Mouse (Mus musculus) stomach, postnatal 0 days (tissue): ENCODE results near the gene Pnn. TPM values are rescaled to one million over a fixed set of nuclear protein-coding genes. Genes with fewer than 3 reads are reported as not detected.

Source experiments
- ATAC-seq: fragments of 200-750 bp; cut with Nextera tagmentation; 2 replicates; pipeline ENCODE4 v1.8.0; 2017; ENCODE audit not compliant: low FRiP score, low TSS enrichment
- DNase-seq: peaks from one replicate; pipeline ENCODE4 v3.0.0-alpha.2; 2016; ENCODE audit warnings: low spot score
- H3K27ac ChIP-seq: fragments of 300-500 bp; sonication (generic); replicated peaks from 2 replicates; pipeline ENCODE4 v1.5.1; 2014; ENCODE audit warnings: mild to moderate bottlenecking, control low read depth
- H3K27me3 ChIP-seq: fragments of 300-500 bp; sonication (generic); 2 replicates; pipeline ENCODE4 v1.6.1; 2014; ENCODE audit warnings: low read length; ENCODE audit not compliant: control insufficient read depth, insufficient read depth
- H3K36me3 ChIP-seq: fragments of 300-500 bp; sonication (generic); 2 replicates; pipeline ENCODE4 v1.6.1; 2014; ENCODE audit warnings: low read length, mixed read lengths; ENCODE audit not compliant: control insufficient read depth, insufficient read depth
- H3K4me1 ChIP-seq: fragments of 300-500 bp; sonication (generic); replicated peaks from 2 replicates; pipeline ENCODE4 v1.6.1; 2014; ENCODE audit warnings: antibody characterized with exemption; ENCODE audit not compliant: control insufficient read depth, insufficient read depth
- H3K4me2 ChIP-seq: fragments of 300-500 bp; sonication (generic); replicated peaks from 2 replicates; pipeline ENCODE4 v1.6.1; 2014; ENCODE audit warnings: low read depth, mild to moderate bottlenecking, control low read depth, moderate library complexity
- H3K4me3 ChIP-seq: fragments of 300-500 bp; sonication (generic); 2 replicates; pipeline ENCODE4 v1.5.1; 2014; ENCODE audit warnings: low read depth, low read length, control low read depth
- H3K9ac ChIP-seq: fragments of 300-500 bp; sonication (generic); 2 replicates; pipeline ENCODE4 v1.6.1; 2014; ENCODE audit warnings: mild to moderate bottlenecking, low read length, control low read depth, mixed read lengths
- H3K9me3 ChIP-seq: fragments of 300-500 bp; sonication (generic); 2 replicates; pipeline ENCODE4 v1.6.1; 2016; ENCODE audit warnings: low read length; ENCODE audit not compliant: control insufficient read depth
- CTCF ChIP-seq: IDR thresholded peaks from 2 replicates; pipeline ENCODE4 v1.5.1; 2016; ENCODE audit warnings: antibody characterized with exemption, low read depth, mild to moderate bottlenecking, moderate library complexity
- EP300 ChIP-seq: optimal IDR thresholded peaks from 2 replicates; pipeline ENCODE3; 2016; ENCODE audit warnings: antibody characterized with exemption
- WGBS: fragments of 180-500 bp; shearing (Covaris S2); extraction: QIAGEN DNeasy Blood & Tissue Kit; methylation state at CpG from one replicate; pipeline ENCODE4 v1.1.7; 2014; 5-methylcytosine and 5-hydroxymethylcytosine counted together
- polyA plus RNA-seq: library from polyadenylated mRNA; unstranded; fragments of >200 nt; fragmentation: Nextera tagmentation; extraction: Ambion mirVana; gene quantifications from 2 replicates; pipeline ENCODE4 v1.2.1, GENCODE M21; 2015

Gene Pnn
- polyA plus RNA-seq, 1 experiment from 2014 or later = 39.2 TPM

GRCm38 (mm10) chr12:59104771-59105170 lies 38.1 kb downstream of the Pnn start:
- 65% methylated on average over 5 of the region's 5 CpGs for WGBS
- DNase-seq = peak; percentile 19
- peak; percentile 75; the same call in 1 of the 2 replicates for ATAC-seq
- no peak overlapping the region for H3K4me3 ChIP-seq
- no peaks in the 10 kb centered on the region for H3K36me3 ChIP-seq
- no peak overlapping the region for H3K4me2 ChIP-seq
- no peaks in the 10 kb centered on the region for H3K4me1 ChIP-seq
- no peaks in the 10 kb centered on the region for H3K27me3 ChIP-seq
- TF ChIP-seq CTCF = no peak
- no peak for TF ChIP-seq EP300
- no peaks in the 10 kb centered on the region for H3K9me3 ChIP-seq
- no peak overlapping the region for H3K9ac ChIP-seq
- no peak overlapping the region for H3K27ac ChIP-seq

GRCm38 (mm10) chr12:59105914-59106313 lies 39.2 kb downstream of the Pnn start:
- Histone ChIP-seq H3K4me2 (no peak overlapping the region), H3K4me1 (no peaks in the 10 kb centered on the region), H3K9me3 (no peaks in the 10 kb centered on the region), H3K27ac (no peak overlapping the region), H3K4me3 (no peak overlapping the region), H3K9ac (no peak overlapping the region), H3K36me3 (no peaks in the 10 kb centered on the region), H3K27me3 (no peaks in the 10 kb centered on the region)
- 70% methylated on average over 6 of the region's 6 CpGs for WGBS
- no peak for TF ChIP-seq CTCF
- TF ChIP-seq EP300 = no peak
- DNase-seq (no peak), ATAC-seq (no peak)

GRCm38 (mm10) chr12:59106491-59106890 lies 39.8 kb downstream of the Pnn start:
- Histone ChIP-seq H3K27ac (no peak overlapping the region), H3K4me2 (no peak overlapping the region), H3K4me3 (no peak overlapping the region), H3K27me3 (no peaks in the 10 kb centered on the region), H3K9me3 (no peaks in the 10 kb centered on the region), H3K4me1 (no peaks in the 10 kb centered on the region), H3K36me3 (no peaks in the 10 kb centered on the region), H3K9ac (no peak overlapping the region)
- WGBS = 74% methylated on average over 5 of the region's 5 CpGs
- TF ChIP-seq CTCF (no peak), EP300 (no peak)
- ATAC-seq = no peak
- DNase-seq = no peak

- Histone ChIP-seq H3K4me1 (no peaks in the 10 kb centered on the region), H3K4me3 (no peak overlapping the region), H3K27me3 (no peaks in the 10 kb centered on the region), H3K9me3 (no peaks in the 10 kb centered on the region), H3K36me3 (no peaks in the 10 kb centered on the region), H3K27ac (no peak overlapping the region), H3K4me2 (no peak overlapping the region), H3K9ac (no peak overlapping the region)
- no peak for DNase-seq
- TF ChIP-seq EP300 = no peak
- no peak for TF ChIP-seq CTCF
- no peak for ATAC-seq
- 86% methylated on average over 4 of the region's 4 CpGs for WGBS
These were observed 41.2 kb downstream of the Pnn start for GRCm38 (mm10) chr12:59107926-59108325.

GRCm38 (mm10) chr12:59117184-59117583 lies 50.5 kb downstream of the Pnn start:
- no peaks in the 10 kb centered on the region for H3K9me3 ChIP-seq
- no peaks in the 10 kb centered on the region for H3K36me3 ChIP-seq
- WGBS = 61% methylated on average over 3 of the region's 3 CpGs
- DNase-seq (no peak), ATAC-seq (no peak)
- no peaks in the 10 kb centered on the region for H3K27me3 ChIP-seq
- no peak overlapping the region for H3K4me2 ChIP-seq
- no peaks in the 10 kb centered on the region for H3K4me1 ChIP-seq
- no peak for TF ChIP-seq EP300
- no peak for TF ChIP-seq CTCF
- no peak overlapping the region for H3K9ac ChIP-seq
- H3K4me3 ChIP-seq = no peak overlapping the region
- no peak overlapping the region for H3K27ac ChIP-seq

Other genes starting within 250 kb of the Pnn start
- gene Sec23a, start 54.9 kb upstream of the Pnn start, polyA plus RNA-seq = 32.4 and 33.7 TPM in 2 replicates
- gene Gemin2, start 53.5 kb upstream of the Pnn start, polyA plus RNA-seq = 14.8 TPM in 2 replicates
- gene Trappc6b, start 5.4 kb upstream of the Pnn start, polyA plus RNA-seq = 82.1 and 82.2 TPM in 2 replicates
- gene Mia2, start 28.9 kb downstream of the Pnn start, polyA plus RNA-seq = 60.1 and 69.4 TPM in 2 replicates
- 8.5 and 9.6 TPM in 2 replicates for gene Fbxo33, start 152.8 kb downstream of the Pnn start, polyA plus RNA-seq